Mouse (Mus musculus): ENCODE measurements around the gene Mog. TPM values are rescaled to one million over a fixed set of nuclear protein-coding genes. Genes with fewer than 3 reads are reported as not detected.
"Not testable (repeated sequence)": the region's sequence is repeated elsewhere in the genome, so short reads cannot be mapped to it uniquely, and the experiment has no call there.

Mog gene
- total RNA-seq, 2 experiments from 2014 or later: not detected

DNA sequence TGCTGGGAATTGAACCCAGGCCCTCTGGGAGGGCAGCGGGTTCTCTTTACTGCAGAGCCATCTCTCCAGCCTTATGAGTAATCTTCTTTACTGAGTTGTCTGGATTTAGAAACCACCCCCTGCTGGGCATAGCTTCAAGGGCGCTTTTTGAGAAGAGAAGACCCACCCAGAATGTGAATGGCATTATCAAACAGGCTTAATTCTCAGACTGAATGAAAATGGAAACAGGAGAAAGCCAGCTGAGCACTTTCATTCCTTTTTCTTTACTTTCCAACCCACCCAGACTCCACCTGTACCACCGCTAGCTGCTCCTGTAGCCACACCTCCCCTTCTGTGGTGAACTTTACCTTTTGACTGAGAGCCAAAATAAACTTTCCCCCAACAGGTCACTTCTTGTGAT lies 27.8 kb downstream of the Mog start:
- DNase-seq (ENCODE audit: low spot score in 2 of 2): no peak

DNA sequence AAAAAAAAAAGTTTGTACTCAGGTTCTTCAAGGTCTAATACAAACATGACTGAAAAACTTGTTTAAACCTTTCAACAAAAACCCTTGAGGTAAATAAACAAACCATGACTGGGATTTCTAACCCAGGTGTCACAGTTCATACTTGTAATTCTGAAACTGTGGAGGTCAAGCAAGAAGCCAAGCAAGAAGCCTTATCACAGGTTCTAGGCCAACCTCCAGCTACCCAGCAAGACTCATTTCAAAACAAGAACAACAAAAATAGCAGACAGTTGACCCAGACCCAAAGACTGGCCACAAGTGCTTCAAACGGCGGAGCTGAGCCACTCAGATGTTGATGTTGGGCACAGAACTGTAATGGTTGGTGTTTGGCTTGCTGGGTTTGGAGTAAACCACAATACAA lies 28.7 kb downstream of the Mog start:
- no peak for DNase-seq (ENCODE audit: low spot score in 2 of 2)

DNA sequence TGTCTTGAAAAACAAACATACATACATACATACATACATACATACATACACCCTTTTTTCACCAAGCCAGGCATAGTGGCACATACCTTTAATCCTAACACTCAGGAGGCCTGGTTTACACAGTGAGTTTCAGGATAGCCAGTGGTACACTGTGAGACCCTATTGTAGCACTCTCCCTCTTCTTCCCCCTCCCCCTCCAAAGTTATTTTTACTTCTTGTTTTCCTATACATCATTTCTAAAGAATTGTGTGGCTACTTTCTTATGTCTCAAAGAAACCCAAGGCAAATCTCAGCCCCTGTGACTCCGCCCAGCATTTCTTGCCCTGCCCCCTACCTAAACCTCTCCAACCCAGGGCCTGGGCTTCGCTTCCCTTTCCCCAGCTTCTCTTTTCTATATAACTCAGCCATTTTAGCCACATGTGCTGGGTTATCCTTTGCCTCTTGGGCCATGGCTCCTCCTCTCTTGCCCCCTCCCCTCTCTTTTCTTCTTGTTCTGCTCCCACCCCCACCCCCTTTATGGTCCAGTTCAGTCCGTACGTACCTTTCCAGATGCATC lies 29.4 kb downstream of the Mog start:
- DNase-seq (ENCODE audit: low spot score in 2 of 2): no peak

DNA sequence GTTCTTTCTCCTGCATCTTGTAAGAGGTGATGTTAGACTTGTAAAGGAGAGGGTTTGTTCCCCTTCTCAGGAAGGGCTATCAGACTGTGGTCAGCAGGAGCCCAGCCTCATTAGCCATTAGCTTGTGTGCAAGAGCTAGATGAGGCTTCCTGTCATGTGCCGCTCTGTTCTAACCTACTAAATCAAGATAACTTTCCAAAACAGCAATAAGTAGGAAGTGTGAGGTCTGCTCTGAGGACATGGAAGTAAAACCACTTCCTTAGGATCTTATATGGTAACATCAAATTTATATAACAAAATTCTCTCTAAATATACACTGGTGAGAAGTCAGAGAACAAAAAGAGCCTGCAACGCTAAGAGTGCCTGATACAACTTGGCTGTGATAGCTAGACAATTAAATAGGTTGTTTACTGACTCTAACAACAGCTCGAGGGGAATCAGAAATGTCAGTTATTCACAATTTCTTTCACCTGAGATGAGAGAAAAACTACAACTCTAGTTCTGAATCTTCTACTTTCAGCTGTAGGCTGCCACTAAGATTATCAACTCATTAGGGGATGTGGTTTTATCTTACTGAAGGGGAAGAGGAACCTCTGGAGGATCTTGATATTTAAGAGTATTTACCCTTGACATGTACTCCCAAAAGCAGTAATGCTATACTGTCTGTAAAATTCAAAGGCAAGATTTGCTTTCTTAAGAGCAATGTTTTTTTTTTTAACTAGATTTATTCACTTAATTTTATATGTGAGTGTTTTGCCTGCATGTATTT lies 30.7 kb downstream of the Mog start:
- DNase-seq (ENCODE audit: low spot score in 2 of 2): no peak

DNA sequence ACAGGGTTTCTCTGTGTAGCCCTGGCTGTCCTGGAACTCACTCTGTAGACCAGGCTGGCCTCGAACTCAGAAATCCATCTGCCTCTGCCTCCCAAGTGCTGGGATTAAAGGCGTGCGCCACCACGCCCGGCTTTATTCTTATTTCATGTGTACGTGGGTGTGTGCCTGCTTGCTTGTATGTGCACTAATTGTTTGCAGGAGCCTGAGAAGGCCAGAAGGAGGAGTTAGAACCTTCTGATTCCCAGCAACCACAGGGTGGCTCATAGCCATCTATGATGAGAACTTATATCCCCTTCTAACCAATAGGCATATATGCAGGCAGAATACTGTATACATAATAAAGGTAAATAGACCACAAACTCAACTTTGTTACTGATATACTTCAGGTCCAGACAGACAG lies 32.6 kb downstream of the Mog start:
- DNase-seq (ENCODE audit: low spot score in 2 of 2): not testable (repeated sequence)

DNA sequence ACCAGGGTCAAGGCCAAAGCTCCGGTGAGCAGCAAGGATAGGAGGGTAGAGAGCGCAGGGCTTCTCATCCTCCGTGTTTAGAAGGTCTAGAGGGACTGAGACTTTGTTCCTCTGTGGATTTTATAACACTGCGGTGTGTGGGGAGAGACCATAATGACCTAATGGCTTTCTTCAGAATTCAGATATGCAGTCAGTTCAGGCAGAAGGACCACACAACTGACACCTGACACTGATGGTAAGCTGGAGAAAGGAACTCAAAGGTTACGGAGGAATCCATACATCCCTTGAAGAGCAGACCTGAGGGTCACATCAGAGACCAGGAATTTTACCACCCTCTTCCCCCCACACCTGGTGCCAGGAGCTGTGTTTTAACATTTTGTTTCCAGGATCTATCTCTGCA lies 33.8 kb downstream of the Mog start, which contains the start of gene H2-M5:
TSS of gene H2-M5 (minus strand) at position 101 of the 400 bp plus-strand sequence.
- DNase-seq (ENCODE audit: low spot score in 2 of 2): no peak

DNA sequence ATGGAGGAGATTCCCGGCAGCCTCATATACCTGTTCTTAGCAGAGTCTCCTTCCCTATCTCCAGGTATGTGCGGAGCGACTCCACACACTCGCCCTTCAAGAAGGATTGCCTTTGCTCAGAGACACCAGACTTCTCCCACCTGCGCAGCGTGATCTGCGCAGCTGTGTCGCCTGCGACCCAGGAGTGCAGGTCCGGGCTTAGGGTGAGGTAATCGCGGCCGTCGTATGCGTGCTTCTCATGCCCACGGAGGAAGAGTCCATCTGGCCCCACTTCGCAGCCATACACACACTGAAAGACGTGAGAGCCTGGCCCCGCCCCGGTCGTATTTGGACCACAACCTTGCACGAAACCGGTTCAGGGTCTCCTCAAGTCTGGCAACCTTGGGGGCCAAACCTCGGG lies 34.7 kb downstream of the Mog start:
- no peak for DNase-seq (ENCODE audit: low spot score in 2 of 2)

DNA sequence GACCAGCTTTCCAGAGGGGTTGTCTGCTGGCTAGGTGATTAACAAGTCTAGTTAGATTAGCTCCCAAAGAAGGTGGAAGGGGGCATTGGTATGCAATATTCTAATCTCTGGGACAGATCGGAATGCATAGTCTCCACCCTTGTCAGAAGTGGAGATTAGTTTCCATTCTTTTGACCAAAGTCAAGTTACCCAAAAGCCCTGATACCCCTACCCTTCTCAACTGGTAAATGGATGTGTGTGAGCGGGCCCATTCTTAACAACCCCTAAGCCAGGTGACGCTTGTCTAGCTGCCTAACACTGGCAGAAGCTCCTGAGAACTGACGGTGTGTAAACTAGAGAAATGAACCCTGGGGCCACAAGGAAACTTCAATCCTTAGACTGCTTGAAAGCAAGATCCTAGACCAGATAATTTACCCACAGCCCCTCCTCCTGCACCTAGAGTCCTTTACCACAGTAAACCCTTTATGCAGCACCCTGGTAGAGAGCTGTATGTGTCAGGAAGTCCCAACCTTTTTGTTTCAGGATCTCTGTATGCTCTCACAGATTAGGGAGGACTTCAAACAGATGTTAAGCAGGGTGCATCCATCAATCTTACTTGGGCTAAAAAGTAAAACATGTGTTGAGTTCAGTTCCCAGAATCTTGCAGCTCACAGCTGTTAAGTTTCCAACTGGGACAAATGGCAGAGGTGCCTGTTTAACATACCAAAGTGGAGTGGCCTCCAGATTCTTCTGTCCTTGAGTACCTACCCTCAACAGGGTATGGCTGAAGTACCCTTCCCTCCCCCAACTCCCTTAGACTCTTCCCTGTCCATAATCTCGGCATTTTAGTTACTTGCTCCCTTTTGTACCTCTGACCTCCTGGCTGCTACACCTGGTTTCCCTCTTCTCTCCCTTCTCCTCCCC lies 40.7 kb downstream of the Mog start:
- no peak for DNase-seq (ENCODE audit: low spot score in 2 of 2)

DNA sequence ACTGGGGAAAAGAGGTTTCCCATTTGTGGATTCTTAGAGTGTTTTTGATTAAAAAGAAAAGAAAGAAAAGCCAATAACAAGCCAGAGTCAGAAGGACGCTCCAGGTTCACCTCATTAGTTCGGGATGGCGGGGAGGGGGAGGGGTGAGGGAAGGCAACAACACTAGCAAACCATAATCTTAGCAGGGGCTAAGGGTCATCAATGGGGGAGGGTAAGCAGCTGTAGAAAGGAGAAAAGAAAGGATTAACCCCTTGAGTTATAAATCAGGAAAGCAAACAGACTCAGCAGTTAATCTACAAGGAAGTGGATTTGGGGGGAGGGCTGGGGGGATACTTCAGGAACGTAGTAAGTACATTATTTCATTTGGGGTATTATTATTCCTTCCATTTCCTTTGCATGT lies 41.4 kb downstream of the Mog start:
- DNase-seq (ENCODE audit: low spot score in 2 of 2): no peak

DNA sequence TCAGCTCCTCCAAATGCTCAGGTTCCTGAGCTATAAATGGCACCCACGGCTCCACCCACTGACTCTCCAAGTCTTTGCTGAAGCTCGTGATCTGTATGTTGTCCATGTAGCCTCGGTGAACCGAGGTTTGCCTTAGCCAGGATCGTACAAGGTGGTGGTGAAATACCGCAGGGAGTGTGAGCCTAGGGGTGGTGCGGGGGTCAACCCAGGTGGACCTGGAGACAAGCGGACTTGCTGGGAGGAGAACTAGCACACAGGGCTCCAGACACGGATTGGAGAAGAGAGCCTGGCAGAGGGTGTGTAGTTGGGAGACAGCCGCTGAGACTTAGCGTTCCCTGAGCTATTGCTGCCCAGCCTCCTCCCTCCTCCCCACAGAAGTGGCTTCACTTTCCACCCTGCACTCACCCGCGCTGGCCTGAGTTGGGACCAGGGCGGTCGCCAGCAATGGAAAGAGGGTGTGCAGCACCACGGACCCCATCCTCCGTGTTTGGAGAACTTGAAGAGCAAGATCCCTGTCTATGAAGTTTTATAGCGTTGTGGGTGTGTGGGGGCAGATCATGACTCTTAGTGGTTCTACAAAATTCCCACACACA lies 41.9 kb downstream of the Mog start, which contains the start of gene 2410137M14Rik:
TSS of gene 2410137M14Rik (minus strand) at position 17 of the 593 bp plus-strand sequence.
- DNase-seq (ENCODE audit: low spot score in 2 of 2): no peak

DNA sequence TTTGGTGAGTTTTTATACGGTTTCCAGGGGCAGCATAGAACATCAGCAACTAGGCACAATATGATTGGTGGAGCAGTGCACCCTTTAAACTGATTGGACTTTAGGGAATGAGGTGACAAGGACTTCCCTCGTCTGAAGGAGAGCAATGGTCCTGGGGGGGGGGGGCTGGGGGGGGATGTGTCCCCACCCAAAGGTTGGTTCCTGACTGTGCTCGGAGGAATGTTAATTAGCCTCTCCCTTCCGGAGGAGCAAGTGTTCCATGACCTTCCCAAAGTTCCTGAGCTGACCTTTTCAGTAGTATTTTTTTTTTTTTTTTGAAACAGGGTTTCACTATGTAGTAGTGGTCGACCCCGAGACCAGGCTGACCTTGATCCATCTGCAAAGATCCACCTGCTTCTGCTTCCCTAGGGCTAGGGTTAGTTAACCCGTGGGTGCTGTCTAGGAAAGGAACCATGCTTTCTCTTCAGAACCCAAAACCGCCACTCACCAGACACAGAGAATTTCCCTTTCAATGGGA lies 49.9 kb downstream of the Mog start:
- DNase-seq (ENCODE audit: low spot score in 2 of 2): no peak

DNA sequence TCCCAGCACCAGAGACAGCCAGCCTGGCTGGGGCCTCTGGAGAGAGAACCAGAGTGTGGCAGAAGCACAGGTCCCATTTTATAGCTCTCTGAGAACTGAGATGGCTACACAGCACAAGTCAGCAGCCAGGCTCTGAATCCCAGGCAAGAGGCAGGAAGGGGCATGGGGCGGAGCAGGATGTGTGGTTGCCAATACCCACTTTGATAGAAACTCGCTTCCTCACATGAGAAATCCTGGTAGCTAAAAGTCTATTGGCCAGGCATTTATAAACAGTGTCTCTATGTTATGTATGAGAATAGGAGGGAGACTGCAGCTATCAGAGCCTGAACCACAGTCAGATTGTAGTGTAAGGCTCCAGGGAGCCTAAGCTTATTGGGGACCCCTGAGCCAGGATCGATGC lies 50.4 kb downstream of the Mog start:
- DNase-seq (ENCODE audit: low spot score in 2 of 2): no peak

DNA sequence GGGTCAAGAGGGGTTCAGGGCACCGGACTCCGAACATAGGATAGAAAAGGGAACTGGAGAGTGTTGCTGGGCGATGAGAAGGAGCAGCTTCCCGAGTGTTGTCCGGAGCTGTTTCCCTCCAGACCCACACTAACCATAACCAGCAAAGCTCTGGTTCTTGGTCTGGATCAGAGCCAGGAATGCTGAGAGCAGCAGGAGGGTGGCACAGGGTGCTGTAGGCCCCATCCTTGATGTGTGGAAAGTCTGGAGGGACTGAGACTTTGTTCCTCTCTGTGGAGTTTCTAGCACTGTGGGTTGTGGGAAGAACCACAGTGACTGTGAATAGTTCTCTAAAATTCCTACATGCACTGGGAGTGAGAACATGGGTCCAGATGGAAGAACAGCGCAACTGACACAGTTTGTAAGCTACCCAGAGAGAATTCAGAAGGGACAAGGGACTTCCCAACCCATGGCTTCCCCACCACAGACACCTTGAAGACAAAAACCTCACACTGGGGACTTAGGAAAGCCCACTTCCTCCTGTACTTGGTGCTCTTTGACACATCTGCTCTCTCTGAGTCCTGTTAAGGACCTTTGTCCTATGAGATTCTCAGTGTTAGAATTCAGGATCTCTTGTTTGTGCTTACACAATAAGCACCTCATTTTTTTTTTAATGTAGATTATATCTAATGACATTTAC lies 51.9 kb downstream of the Mog start:
- DNase-seq (ENCODE audit: low spot score in 2 of 2): no peak

DNA sequence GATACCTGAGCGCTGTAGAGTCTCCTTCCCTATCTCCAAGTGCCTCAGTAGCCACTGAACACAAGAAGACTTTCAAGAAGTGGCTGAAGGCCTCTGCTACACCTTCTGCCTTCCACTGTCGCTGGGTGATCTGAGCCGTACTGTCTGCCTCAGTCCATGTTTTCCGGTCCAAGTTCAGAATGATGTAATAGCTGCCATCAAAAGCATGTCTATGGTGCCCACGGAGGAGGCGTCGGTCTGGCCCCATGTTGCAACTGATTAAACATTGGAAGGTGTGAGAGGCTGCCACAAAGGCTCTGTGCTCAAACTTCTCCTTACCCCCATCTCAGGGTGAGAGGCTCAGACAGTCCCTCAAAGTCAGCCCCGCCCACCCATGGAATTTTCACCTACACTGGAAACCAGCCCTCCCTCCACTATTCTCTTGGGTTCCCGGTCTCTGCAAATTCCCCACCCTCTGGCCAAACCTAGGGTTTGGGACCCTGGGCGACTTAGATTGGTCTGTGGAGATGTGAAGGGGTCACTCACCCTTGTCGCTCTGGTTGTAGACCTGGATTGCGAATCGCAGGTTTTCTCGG lies 52.8 kb downstream of the Mog start:
- DNase-seq (ENCODE audit: low spot score in 2 of 2): no peak

DNA sequence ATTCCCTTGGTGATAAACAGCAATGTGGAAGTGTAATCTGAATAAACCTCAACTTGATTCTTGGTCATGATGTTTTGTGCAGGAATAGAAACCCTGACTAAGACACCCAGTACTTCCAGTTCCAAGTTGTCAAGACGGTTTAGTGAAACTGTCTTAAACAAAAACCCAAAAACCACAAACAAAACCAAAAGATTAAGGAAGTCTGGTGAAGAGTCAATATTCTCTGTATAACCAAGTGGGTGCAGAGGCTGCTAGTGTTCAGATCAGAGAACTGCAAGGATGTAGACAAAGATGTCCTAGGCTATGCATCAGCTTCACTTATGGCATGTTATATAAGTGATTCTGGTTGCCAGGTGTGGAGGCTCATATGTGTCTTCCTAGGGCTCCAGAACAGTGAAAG lies 56.3 kb downstream of the Mog start:
- DNase-seq (ENCODE audit: low spot score in 2 of 2): no peak

DNA sequence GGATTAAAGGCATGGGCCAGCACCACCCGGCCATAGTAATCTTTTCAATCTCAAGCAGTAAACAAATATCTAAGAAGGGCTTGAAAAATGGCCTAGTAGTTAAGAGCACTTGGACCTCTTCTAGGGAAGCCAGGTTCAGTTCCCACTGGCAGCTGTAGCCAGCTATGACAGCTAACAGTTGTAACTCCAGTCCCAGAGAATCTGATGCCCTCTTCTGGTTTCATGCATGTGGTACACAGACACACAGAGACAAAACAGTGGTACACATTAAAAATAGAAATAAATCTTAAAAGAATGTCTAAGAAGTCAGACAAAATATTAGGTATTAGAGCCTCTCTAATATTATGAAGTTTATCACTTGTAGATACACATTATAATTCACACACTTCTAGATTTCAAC lies 62.1 kb downstream of the Mog start:
- no peak for DNase-seq (ENCODE audit: low spot score in 2 of 2)

All from adrenal gland, postnatal 4 days (tissue).